Mouse (Mus musculus): ENCODE results near the gene Otoa. TPM values are rescaled to one million over a fixed set of nuclear protein-coding genes. Genes with fewer than 3 reads are reported as not detected.

Otoa gene
- total RNA-seq (2014; rRNA removed) (0.09 TPM in 1 of 2 replicates, not detected in the other), polyA plus RNA-seq (2012; rRNA removed) (0.02 TPM in 1 of 2 replicates, not detected in the other)

- H3K27me3 ChIP-seq (ENCODE audit: control insufficient read depth, insufficient read depth, low read length), result no peaks in the 10 kb centered on the region
- H3K4me3 ChIP-seq (ENCODE audit: insufficient read depth, low read depth, low read length), result no peak within 1 kb of the TSS
- no peaks in the 10 kb centered on the region for H3K79me2 ChIP-seq (ENCODE audit: control insufficient read depth, insufficient read depth, low read length)
- H3K4me1 ChIP-seq (ENCODE audit: control insufficient read depth, insufficient read depth, low read length), result no peaks in the 10 kb centered on the region
- WGBS, result 96% methylated on average over 4 of the region's 4 CpGs
- no peak for TF ChIP-seq POLR2A (IDR thresholded peaks at IDR 0.05; ENCODE audit: extremely low read depth, insufficient read depth, low read length)
- TF ChIP-seq CTCF (IDR thresholded peaks at IDR 0.05; ENCODE audit: low read depth, low read length), result no peak
- no peak within 1 kb of the TSS for H3K27ac ChIP-seq (replicated peaks; ENCODE audit: insufficient read depth, low read depth, low read length)
- DNase-seq (ENCODE audit: extremely low read depth, low read depth, low spot score), result no peak
- peaks cover 3% of the 10 kb centered on the region; the same call in 1 of the 2 replicates for H3K36me3 ChIP-seq (ENCODE audit: control insufficient read depth, insufficient read depth, low read length)
- no peak within 1 kb of the TSS for H3K9ac ChIP-seq (ENCODE audit: low read depth, low read length)
These were observed at the start of gene Otoa for GRCm38 (mm10) chr7:121081350-121081749. Gene Otoa, plus strand, starts transcription at chr7:121081650.

- H3K27ac ChIP-seq (replicated peaks; ENCODE audit: insufficient read depth, low read depth, low read length), result peak within 1 kb of the TSS; percentile 86
- DNase-seq (ENCODE audit: extremely low read depth, low read depth, low spot score), result peak; percentile 87
- H3K4me3 ChIP-seq (ENCODE audit: insufficient read depth, low read depth, low read length), result peak within 1 kb of the TSS; percentile 96
- 0 out of 2 replicates have a peak, but pooled peaks cover 2% of the 10 kb centered on the region for H3K27me3 ChIP-seq (ENCODE audit: control insufficient read depth, insufficient read depth, low read length)
- no peaks in the 10 kb centered on the region for H3K36me3 ChIP-seq (ENCODE audit: control insufficient read depth, insufficient read depth, low read length)
- no peak for TF ChIP-seq CTCF (IDR thresholded peaks at IDR 0.05; ENCODE audit: low read depth, low read length)
- peak; percentile 75 for TF ChIP-seq POLR2A (IDR thresholded peaks at IDR 0.05; ENCODE audit: extremely low read depth, insufficient read depth, low read length)
- WGBS, result 2% methylated on average over 36 of the region's 43 CpGs
- H3K4me1 ChIP-seq (ENCODE audit: control insufficient read depth, insufficient read depth, low read length), result peaks cover 10% of the 10 kb centered on the region
- peaks cover 13% of the 10 kb centered on the region; the same call in 1 of the 2 replicates for H3K79me2 ChIP-seq (ENCODE audit: control insufficient read depth, insufficient read depth, low read length)
- peak within 1 kb of the TSS; percentile 97 for H3K9ac ChIP-seq (ENCODE audit: low read depth, low read length)
These were observed 47.4 kb upstream of the Otoa start, which contains the start of gene Mettl9 for GRCm38 (mm10) chr7:121033856-121034652. Gene Mettl9, plus strand, starts transcription at chr7:121034445.

- Histone ChIP-seq H3K4me1 (ENCODE audit: control insufficient read depth, insufficient read depth, low read length) (peaks cover 10% of the 10 kb centered on the region), H3K9ac (ENCODE audit: low read depth, low read length) (peak overlapping the region; percentile 97), H3K4me3 (ENCODE audit: insufficient read depth, low read depth, low read length) (peak overlapping the region; percentile 96), H3K79me2 (ENCODE audit: control insufficient read depth, insufficient read depth, low read length) (peaks cover 17% of the 10 kb centered on the region; the same call in 1 of the 2 replicates), H3K27me3 (ENCODE audit: control insufficient read depth, insufficient read depth, low read length) (0 out of 2 replicates have a peak, but pooled peaks cover 2% of the 10 kb centered on the region), H3K27ac (replicated peaks; ENCODE audit: insufficient read depth, low read depth, low read length) (peak overlapping the region; percentile 86), H3K36me3 (ENCODE audit: control insufficient read depth, insufficient read depth, low read length) (no peaks in the 10 kb centered on the region)
- TF ChIP-seq CTCF (IDR thresholded peaks at IDR 0.05; ENCODE audit: low read depth, low read length) (no peak), POLR2A (IDR thresholded peaks at IDR 0.05; ENCODE audit: extremely low read depth, insufficient read depth, low read length) (0 out of 2 replicates have a peak, but pooled peaks have one; percentile 2)
- peak; percentile 25 for DNase-seq (ENCODE audit: extremely low read depth, low read depth, low spot score)
- WGBS, result under 1% methylated on average over 44 of the region's 63 CpGs
These were observed 46.7 kb upstream of the Otoa start for GRCm38 (mm10) chr7:121034701-121035141.

- TF ChIP-seq CTCF (IDR thresholded peaks at IDR 0.05; ENCODE audit: low read depth, low read length), result no peak
- H3K36me3 ChIP-seq (ENCODE audit: control insufficient read depth, insufficient read depth, low read length), result no peaks in the 10 kb centered on the region
- peak overlapping the region; percentile 86 for H3K27ac ChIP-seq (replicated peaks; ENCODE audit: insufficient read depth, low read depth, low read length)
- DNase-seq (ENCODE audit: extremely low read depth, low read depth, low spot score), result peak; percentile 80
- peaks cover 10% of the 10 kb centered on the region for H3K4me1 ChIP-seq (ENCODE audit: control insufficient read depth, insufficient read depth, low read length)
- peak overlapping the region; percentile 97 for H3K9ac ChIP-seq (ENCODE audit: low read depth, low read length)
- H3K4me3 ChIP-seq (ENCODE audit: insufficient read depth, low read depth, low read length), result peak overlapping the region; percentile 96
- H3K27me3 ChIP-seq (ENCODE audit: control insufficient read depth, insufficient read depth, low read length), result 0 out of 2 replicates have a peak, but pooled peaks cover under 1% of the 10 kb centered on the region
- under 1% methylated on average over 24 of the region's 24 CpGs for WGBS
- H3K79me2 ChIP-seq (ENCODE audit: control insufficient read depth, insufficient read depth, low read length), result peaks cover 20% of the 10 kb centered on the region; the same call in 1 of the 2 replicates
These were observed 46.2 kb upstream of the Otoa start for GRCm38 (mm10) chr7:121035161-121035721.

GRCm38 (mm10) chr7:121040595-121040994 is 40.9 kb upstream of the Otoa start:
- WGBS, result 98% methylated on average over 4 of the region's 4 CpGs
- H3K4me3 ChIP-seq (ENCODE audit: insufficient read depth, low read depth, low read length), result no peak overlapping the region
- H3K36me3 ChIP-seq (ENCODE audit: control insufficient read depth, insufficient read depth, low read length), result no peaks in the 10 kb centered on the region
- H3K27me3 ChIP-seq (ENCODE audit: control insufficient read depth, insufficient read depth, low read length), result no peaks in the 10 kb centered on the region
- no peak overlapping the region for H3K27ac ChIP-seq (replicated peaks; ENCODE audit: insufficient read depth, low read depth, low read length)
- no peak overlapping the region for H3K9ac ChIP-seq (ENCODE audit: low read depth, low read length)
- DNase-seq (ENCODE audit: extremely low read depth, low read depth, low spot score), result no peak
- H3K4me1 ChIP-seq (ENCODE audit: control insufficient read depth, insufficient read depth, low read length), result peaks cover 21% of the 10 kb centered on the region
- peaks cover 28% of the 10 kb centered on the region; the same call in 1 of the 2 replicates for H3K79me2 ChIP-seq (ENCODE audit: control insufficient read depth, insufficient read depth, low read length)
- TF ChIP-seq POLR2A (IDR thresholded peaks at IDR 0.05; ENCODE audit: extremely low read depth, insufficient read depth, low read length) (no peak), CTCF (IDR thresholded peaks at IDR 0.05; ENCODE audit: low read depth, low read length) (no peak)

All from liver, adult 2 months (tissue).